ENCODE assay signal across 10 mouse cellular contexts in genomic region chr14:25567245-25567644, GRCm38 (mm10).
DNase-seq lines count a peak whose midpoint lies in the region; ATAC-seq and TF ChIP-seq lines count a peak whose summit lies in the region.
"Had no signal": no experiment of that assay in that cellular context is flagged by ENCODE, and none has a peak within 500 bp of the region (broad histone marks: within the 10 kb centered on the region; RNA-seq: fewer than 3 reads in every experiment).

No protein-coding gene starts in this region.

- TF ChIP-seq CTCF in lung, embryonic 14.5 days (IDR thresholded peaks at IDR 0.05; ENCODE audit: low read depth), result peak; percentile 81

- H3K27me3 ChIP-seq in forebrain, embryonic 11.5 days (ENCODE audit: control insufficient read depth, insufficient read depth, low read length), result no peaks in the 10 kb centered on the region
- no peaks in the 10 kb centered on the region for H3K27me3 ChIP-seq in forebrain, embryonic 15.5 days
- no peaks in the 10 kb centered on the region for H3K27me3 ChIP-seq in lung, embryonic 14.5 days (ENCODE audit: insufficient read depth, low read length)
- H3K27me3 ChIP-seq: heart, embryonic 15.5 days; Patski had no signal

- H3K4me2 ChIP-seq in forebrain, embryonic 11.5 days (ENCODE audit: low read depth, low read length, severe bottlenecking), result no peak overlapping the region
- H3K4me2 ChIP-seq in forebrain, embryonic 15.5 days (replicated peaks), result no peak overlapping the region
- H3K4me2 ChIP-seq in lung, embryonic 14.5 days, result no peak overlapping the region
- H3K4me2 ChIP-seq: heart, embryonic 15.5 days had no signal

- DNase-seq in forebrain, embryonic 11.5 days (ENCODE audit: low spot score), result peak; percentile 80
- peak; percentile 74 for DNase-seq in urinary bladder, postnatal 14 days (ENCODE audit: low spot score)
- DNase-seq in urinary bladder, postnatal 10 days (ENCODE audit: low spot score), result no peak
- peak; percentile 81 for DNase-seq in embryo, embryonic 10.5 days (ENCODE audit: low spot score)
- peak; percentile 85 for DNase-seq in kidney, adult 9 months
- peak; percentile 82 for DNase-seq in lung, embryonic 14.5 days
- DNase-seq in spleen, postnatal 14 days (ENCODE audit: low spot score in 2 of 2), result peak; percentile 48 to 67

- no peak overlapping the region for H3K9ac ChIP-seq in forebrain, embryonic 11.5 days (ENCODE audit: low read length)
- no peak overlapping the region for H3K9ac ChIP-seq in forebrain, embryonic 15.5 days (replicated peaks)
- H3K9ac ChIP-seq in lung, embryonic 14.5 days, result no peak overlapping the region
- H3K9ac ChIP-seq: heart, embryonic 15.5 days had no signal

- ATAC-seq in forebrain, embryonic 11.5 days (replicated peaks; ENCODE audit: low FRiP score), result no peak
- ATAC-seq in forebrain, embryonic 15.5 days (replicated peaks), result no peak
- ATAC-seq in lung, embryonic 14.5 days (ENCODE audit: insufficient read depth), result no peak
- ATAC-seq: Patski had no signal

- H3K36me3 ChIP-seq in forebrain, embryonic 11.5 days (ENCODE audit: control insufficient read depth, insufficient read depth, low read length), result no peaks in the 10 kb centered on the region; the same call in 1 of the 2 replicates
- peaks cover 5% of the 10 kb centered on the region; the same call in 1 of the 2 replicates for H3K36me3 ChIP-seq in forebrain, embryonic 15.5 days
- peaks cover 6% of the 10 kb centered on the region for H3K36me3 ChIP-seq in lung, embryonic 14.5 days (ENCODE audit: insufficient read depth)

- H3K9me3 ChIP-seq in forebrain, embryonic 11.5 days (ENCODE audit: control insufficient read depth, low read length), result no peaks in the 10 kb centered on the region
- no peaks in the 10 kb centered on the region for H3K9me3 ChIP-seq in forebrain, embryonic 15.5 days
- no peaks in the 10 kb centered on the region for H3K9me3 ChIP-seq in lung, embryonic 14.5 days (ENCODE audit: low read depth, low read length)
- H3K9me3 ChIP-seq: heart, embryonic 15.5 days had no signal

- 0 out of 2 replicates have a peak, but pooled peaks cover 3% of the 10 kb centered on the region for H3K4me1 ChIP-seq in forebrain, embryonic 11.5 days (replicated peaks; ENCODE audit: control insufficient read depth, insufficient read depth, low read length)
- H3K4me1 ChIP-seq in forebrain, embryonic 15.5 days, result peaks cover 23% of the 10 kb centered on the region
- no peaks in the 10 kb centered on the region for H3K4me1 ChIP-seq in lung, embryonic 14.5 days (ENCODE audit: insufficient read depth)

- H3K4me3 ChIP-seq in forebrain, embryonic 11.5 days (ENCODE audit: low read depth, low read length), result no peak overlapping the region
- no peak overlapping the region for H3K4me3 ChIP-seq in forebrain, embryonic 15.5 days
- H3K4me3 ChIP-seq in lung, embryonic 14.5 days (ENCODE audit: low read depth, low read length), result no peak overlapping the region
- H3K4me3 ChIP-seq: heart, embryonic 15.5 days had no signal

- H3K27ac ChIP-seq in forebrain, embryonic 11.5 days (ENCODE audit: low read depth, low read length), result no peak overlapping the region
- no peak overlapping the region for H3K27ac ChIP-seq in forebrain, embryonic 15.5 days (replicated peaks)
- no peak overlapping the region for H3K27ac ChIP-seq in lung, embryonic 14.5 days (ENCODE audit: low read depth)
- H3K27ac ChIP-seq: heart, embryonic 15.5 days had no signal

- 46% methylated on average over 3 of the region's 3 CpGs for WGBS in forebrain, embryonic 11.5 days
- WGBS in forebrain, embryonic 15.5 days, result 59% methylated on average over 3 of the region's 3 CpGs
- WGBS in lung, embryonic 14.5 days, result 45% methylated on average over 3 of the region's 3 CpGs
